Mouse (Mus musculus): ENCODE results near the gene Eif4b. TPM values are rescaled to one million over a fixed set of nuclear protein-coding genes. Genes with fewer than 3 reads are reported as not detected.

Eif4b gene
- polyA plus RNA-seq (2017; shearing (Covaris generic)): 90.3 TPM

DNA sequence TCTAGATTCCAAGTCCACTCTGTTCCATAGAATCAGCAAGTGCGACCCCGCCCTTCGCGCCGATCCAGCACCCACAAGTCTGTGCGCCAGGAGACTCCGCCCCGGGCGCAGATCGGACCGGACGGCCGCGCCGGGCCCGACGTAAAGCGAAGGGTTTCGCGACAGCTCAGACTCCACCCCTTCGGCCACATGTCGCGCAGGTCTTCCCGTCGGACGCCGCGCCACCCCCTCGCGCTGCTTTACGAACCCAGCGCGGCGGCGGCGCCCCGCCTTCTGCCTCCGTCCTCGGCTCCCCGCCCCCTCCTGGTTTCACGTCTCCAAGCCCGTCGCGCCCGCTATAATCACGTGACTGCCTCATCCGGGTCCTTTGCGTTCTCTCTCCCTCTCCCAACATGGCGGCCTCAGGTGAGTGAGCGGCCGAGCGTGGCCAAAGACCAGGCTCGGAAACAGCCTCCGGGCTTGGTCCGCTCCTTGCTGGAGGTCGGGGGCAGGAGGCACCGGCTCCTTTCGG is at the start of gene Eif4b:
TSS of gene Eif4b (plus strand) at position 215 of the 511 bp plus-strand sequence.

DNA sequence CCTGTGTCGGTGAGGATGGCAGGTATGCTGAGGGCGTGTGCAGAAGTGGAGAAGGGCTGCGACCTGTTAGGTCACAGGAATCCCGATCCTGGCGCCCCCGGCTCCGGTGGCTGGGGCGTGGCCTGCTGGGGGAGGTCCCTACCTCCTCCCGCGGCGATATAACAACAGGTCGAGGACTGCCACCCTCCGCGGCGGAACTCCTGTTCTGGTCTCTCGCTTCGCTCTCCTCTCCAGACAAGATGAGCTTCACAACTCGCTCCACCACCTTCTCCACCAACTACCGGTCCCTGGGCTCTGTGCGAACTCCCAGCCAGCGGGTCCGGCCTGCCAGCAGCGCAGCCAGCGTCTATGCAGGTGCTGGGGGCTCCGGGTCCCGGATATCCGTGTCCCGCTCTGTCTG is 45.5 kb upstream of the Eif4b start, which contains the start of gene Krt18:
TSS of gene Krt18 (plus strand) at position 141 of the 400 bp plus-strand sequence.

DNA sequence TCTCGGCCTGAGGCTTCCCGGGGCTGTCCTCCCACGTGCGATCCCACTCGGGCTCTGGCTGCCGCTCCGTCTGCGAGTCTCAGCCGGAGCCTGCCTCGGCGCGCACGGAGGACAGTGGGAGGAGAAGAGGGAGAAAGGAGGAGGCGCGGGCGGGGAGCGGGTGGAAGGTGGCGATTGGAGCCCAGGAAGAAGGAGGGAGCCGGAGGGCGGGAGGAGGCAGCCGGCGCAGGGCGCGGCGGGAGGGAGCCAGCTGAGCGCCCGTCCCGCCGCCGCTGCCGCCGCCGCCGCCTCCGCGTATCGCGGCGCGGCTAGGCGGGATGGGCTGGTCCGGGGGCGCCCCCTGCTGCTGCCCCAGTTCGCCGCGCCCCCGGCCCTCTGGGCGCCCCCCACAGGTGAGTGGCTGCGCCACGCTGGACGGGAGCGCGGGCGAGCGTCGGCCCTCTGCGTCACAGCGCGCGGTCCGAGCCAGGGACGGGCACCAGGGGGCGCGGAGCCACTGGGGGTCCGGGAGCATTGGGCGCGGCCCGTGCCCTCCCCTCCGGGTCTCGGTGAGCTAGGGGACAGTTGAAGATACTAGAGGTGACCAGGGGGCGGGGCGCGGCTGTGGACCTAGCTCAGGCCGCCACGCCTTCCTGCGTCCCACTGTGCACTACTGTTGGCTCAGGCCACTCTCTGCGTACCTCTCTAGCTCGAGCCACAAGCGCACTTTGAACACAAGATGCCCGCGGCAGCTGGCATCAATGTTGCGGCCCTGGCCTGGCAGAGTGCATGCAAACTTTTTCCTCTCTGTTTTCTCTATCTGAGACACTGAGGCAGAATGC is 26.8 kb downstream of the Eif4b start, which contains the start of gene Tns2:
TSS of gene Tns2 (plus strand) at position 253 of the 821 bp plus-strand sequence.

DNA sequence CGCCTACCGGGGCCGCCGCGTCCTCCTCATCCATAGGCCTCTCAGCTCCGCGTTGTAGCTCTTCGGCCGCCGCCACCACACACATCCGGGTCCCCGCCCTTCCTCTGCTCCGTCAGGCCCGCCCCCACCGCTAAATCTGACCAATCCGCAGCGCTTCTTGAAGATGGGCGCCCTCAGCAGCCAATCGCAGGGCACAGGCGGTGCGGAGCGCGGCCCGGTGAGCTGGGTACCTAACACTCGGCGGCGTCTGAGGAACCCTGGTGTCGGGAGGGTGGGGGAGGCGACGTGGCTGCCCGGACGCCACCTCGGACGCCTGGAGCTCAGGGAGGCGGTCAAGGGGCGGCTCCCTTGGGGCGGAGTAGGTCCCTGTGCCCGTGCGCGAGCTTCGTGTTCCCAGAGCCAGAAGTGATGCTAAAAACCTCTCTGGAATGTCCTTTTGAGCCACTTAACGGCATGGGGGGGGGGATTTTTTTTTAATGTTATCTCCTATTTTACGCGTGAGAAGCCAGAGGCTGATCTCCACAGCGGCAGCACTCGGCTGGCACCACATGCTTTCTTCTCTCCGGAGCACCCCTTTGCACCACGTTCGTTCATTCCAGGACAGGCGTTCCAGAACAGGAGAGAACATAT is 62.7 kb downstream of the Eif4b start, which contains the start of gene Spryd3:
TSS of gene Spryd3 (minus strand) at position 106 of the 630 bp plus-strand sequence.

DNA sequence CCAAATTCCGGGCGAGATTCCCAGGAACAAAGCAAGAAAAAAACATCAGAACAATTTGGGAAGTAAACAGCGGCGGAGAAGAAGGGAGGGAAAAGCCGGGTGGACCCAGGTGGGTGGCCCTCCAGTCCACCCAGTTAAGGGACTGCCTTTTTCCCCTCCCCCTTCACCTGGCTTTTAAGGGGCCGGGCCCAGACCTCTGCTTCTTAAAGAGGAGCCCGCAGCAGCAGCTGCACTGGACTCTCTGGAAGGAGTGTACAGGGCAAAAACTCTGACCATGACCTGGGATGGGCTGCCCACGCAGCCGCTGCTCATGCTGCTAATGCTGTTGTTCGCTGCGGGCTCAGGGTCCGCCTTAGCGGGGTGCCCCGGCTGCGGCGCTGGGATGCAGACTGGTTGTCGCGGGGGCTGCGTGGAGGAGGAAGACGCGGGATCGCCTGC is 70.7 kb downstream of the Eif4b start, which contains the start of gene Igfbp6:
TSS of gene Igfbp6 (plus strand) at position 89 of the 438 bp plus-strand sequence.

Other genes starting within 250 kb of the Eif4b start
- gene Krt1, start 223.0 kb upstream of the Eif4b start, polyA plus RNA-seq (2017; shearing (Covaris generic)): 0.62 TPM
- gene Krt77, start 204.1 kb upstream of the Eif4b start, polyA plus RNA-seq (2017; shearing (Covaris generic)): not detected
- gene Krt76, start 180.9 kb upstream of the Eif4b start, polyA plus RNA-seq (2017; shearing (Covaris generic)): not detected
- gene Krt4, start 149.0 kb upstream of the Eif4b start, polyA plus RNA-seq (2017; shearing (Covaris generic)): not detected
- gene Krt79, start 133.4 kb upstream of the Eif4b start, polyA plus RNA-seq (2017; shearing (Covaris generic)): not detected
- not detected for gene Krt78, start 119.5 kb upstream of the Eif4b start, polyA plus RNA-seq (2017; shearing (Covaris generic))
- not detected for gene Krt8, start 69.3 kb upstream of the Eif4b start, polyA plus RNA-seq (2017; shearing (Covaris generic))
- gene Krt18, start 45.6 kb upstream of the Eif4b start, polyA plus RNA-seq (2017; shearing (Covaris generic)): not detected
- gene Tns2, start 26.6 kb downstream of the Eif4b start, polyA plus RNA-seq (2017; shearing (Covaris generic)): 3.1 TPM
- gene Spryd3, start 62.5 kb downstream of the Eif4b start, polyA plus RNA-seq (2017; shearing (Covaris generic)): 42.3 TPM
- 0.56 TPM for gene Igfbp6, start 70.6 kb downstream of the Eif4b start, polyA plus RNA-seq (2017; shearing (Covaris generic))
- 6.2 TPM for gene Soat2, start 76.8 kb downstream of the Eif4b start, polyA plus RNA-seq (2017; shearing (Covaris generic))
- 93.1 TPM for gene Zfp740, start 129.5 kb downstream of the Eif4b start, polyA plus RNA-seq (2017; shearing (Covaris generic))
- gene Csad, start 131.0 kb downstream of the Eif4b start, polyA plus RNA-seq (2017; shearing (Covaris generic)): 9.2 TPM
- 974 TPM for gene Itgb7, start 158.2 kb downstream of the Eif4b start, polyA plus RNA-seq (2017; shearing (Covaris generic))
- 25.5 TPM for gene Rarg, start 183.7 kb downstream of the Eif4b start, polyA plus RNA-seq (2017; shearing (Covaris generic))
- not detected for gene Gm9918, start 196.8 kb downstream of the Eif4b start, polyA plus RNA-seq (2017; shearing (Covaris generic))
- 36.3 TPM for gene Mfsd5, start 205.7 kb downstream of the Eif4b start, polyA plus RNA-seq (2017; shearing (Covaris generic))
- 0.50 TPM for gene Espl1, start 222.5 kb downstream of the Eif4b start, polyA plus RNA-seq (2017; shearing (Covaris generic))

Measured in effector memory CD4-positive, alpha-beta T cell, adult 5 months (primary cell).